Mouse (Mus musculus): ENCODE measurements around the gene Kynu. TPM values are rescaled to one million over a fixed set of nuclear protein-coding genes. Genes with fewer than 3 reads are reported as not detected.

Kynu gene
- 0.12 and 0.14 TPM in 2 replicates for polyA plus RNA-seq (2015; fragmentation: Nextera tagmentation; extraction: Ambion mirVana)

GRCm38 (mm10) chr2:43555062-43555888, at the start of gene Kynu:
TSS of gene Kynu (plus strand) at chr2:43555329.
- Histone ChIP-seq H3K9ac (no peak within 1 kb of the TSS), H3K27ac (no peak within 1 kb of the TSS), H3K9me3 (replicated peaks) (no peaks in the 10 kb centered on the region), H3K36me3 (ENCODE audit: poor library complexity, severe bottlenecking) (no peaks in the 10 kb centered on the region), H3K4me1 (no peaks in the 10 kb centered on the region), H3K4me3 (no peak within 1 kb of the TSS), H3K27me3 (no peaks in the 10 kb centered on the region), H3K4me2 (no peak within 1 kb of the TSS)
- 25% methylated on average over 9 of the region's 9 CpGs for WGBS
- ATAC-seq, result no peak

GRCm38 (mm10) chr2:43506182-43506581, 48.9 kb upstream of the Kynu start:
- 94% methylated on average over 3 of the region's 3 CpGs for WGBS
- no peak overlapping the region for H3K27ac ChIP-seq
- no peak overlapping the region for H3K9ac ChIP-seq
- no peak overlapping the region for H3K4me2 ChIP-seq
- no peak for ATAC-seq
- H3K4me3 ChIP-seq, result no peak overlapping the region
- no peaks in the 10 kb centered on the region for H3K27me3 ChIP-seq
- H3K9me3 ChIP-seq (replicated peaks), result no peaks in the 10 kb centered on the region
- no peaks in the 10 kb centered on the region for H3K36me3 ChIP-seq (ENCODE audit: poor library complexity, severe bottlenecking)
- H3K4me1 ChIP-seq, result no peaks in the 10 kb centered on the region

GRCm38 (mm10) chr2:43513852-43514251, 41.3 kb upstream of the Kynu start:
- ATAC-seq, result no peak
- no peak overlapping the region for H3K27ac ChIP-seq
- no peaks in the 10 kb centered on the region for H3K27me3 ChIP-seq
- peaks cover 5% of the 10 kb centered on the region for H3K9me3 ChIP-seq (replicated peaks)
- H3K9ac ChIP-seq, result no peak overlapping the region
- no peaks in the 10 kb centered on the region for H3K4me1 ChIP-seq
- H3K36me3 ChIP-seq (ENCODE audit: poor library complexity, severe bottlenecking), result no peaks in the 10 kb centered on the region
- WGBS, result 16% methylated on average over 7 of the region's 7 CpGs
- no peak overlapping the region for H3K4me3 ChIP-seq
- H3K4me2 ChIP-seq, result no peak overlapping the region

- Histone ChIP-seq H3K9me3 (replicated peaks) (no peaks in the 10 kb centered on the region), H3K27ac (no peak overlapping the region), H3K36me3 (ENCODE audit: poor library complexity, severe bottlenecking) (no peaks in the 10 kb centered on the region), H3K4me1 (no peaks in the 10 kb centered on the region), H3K9ac (no peak overlapping the region), H3K4me2 (no peak overlapping the region), H3K4me3 (no peak overlapping the region), H3K27me3 (no peaks in the 10 kb centered on the region)
- no peak for ATAC-seq
- 90% methylated on average over 2 of the region's 2 CpGs for WGBS
Measured at GRCm38 (mm10) chr2:43534417-43534816, 20.7 kb upstream of the Kynu start.

GRCm38 (mm10) chr2:43542615-43543014, 12.5 kb upstream of the Kynu start:
- no peak for ATAC-seq
- H3K4me3 ChIP-seq, result no peak overlapping the region
- 89% methylated on average over 3 of the region's 3 CpGs for WGBS
- no peak overlapping the region for H3K4me2 ChIP-seq
- no peaks in the 10 kb centered on the region for H3K9me3 ChIP-seq (replicated peaks)
- H3K27ac ChIP-seq, result no peak overlapping the region
- no peaks in the 10 kb centered on the region for H3K27me3 ChIP-seq
- H3K36me3 ChIP-seq (ENCODE audit: poor library complexity, severe bottlenecking), result no peaks in the 10 kb centered on the region
- H3K9ac ChIP-seq, result no peak overlapping the region
- H3K4me1 ChIP-seq, result no peaks in the 10 kb centered on the region

GRCm38 (mm10) chr2:43545665-43546064, 9.5 kb upstream of the Kynu start:
- H3K27me3 ChIP-seq, result no peaks in the 10 kb centered on the region
- no peaks in the 10 kb centered on the region for H3K4me1 ChIP-seq
- no peak for ATAC-seq
- H3K9me3 ChIP-seq (replicated peaks), result no peaks in the 10 kb centered on the region
- H3K4me3 ChIP-seq, result no peak overlapping the region
- H3K9ac ChIP-seq, result no peak overlapping the region
- no peaks in the 10 kb centered on the region for H3K36me3 ChIP-seq (ENCODE audit: poor library complexity, severe bottlenecking)
- no peak overlapping the region for H3K4me2 ChIP-seq
- WGBS, result 83% methylated on average over 3 of the region's 3 CpGs
- no peak overlapping the region for H3K27ac ChIP-seq

- H3K9ac ChIP-seq, result no peak overlapping the region
- H3K27ac ChIP-seq, result no peak overlapping the region
- H3K4me1 ChIP-seq, result no peaks in the 10 kb centered on the region
- no peak overlapping the region for H3K4me2 ChIP-seq
- WGBS, result 85% methylated on average over 1 of the region's 1 CpGs
- no peaks in the 10 kb centered on the region for H3K9me3 ChIP-seq (replicated peaks)
- H3K4me3 ChIP-seq, result no peak overlapping the region
- ATAC-seq, result no peak
- no peaks in the 10 kb centered on the region for H3K27me3 ChIP-seq
- no peaks in the 10 kb centered on the region for H3K36me3 ChIP-seq (ENCODE audit: poor library complexity, severe bottlenecking)
Measured at GRCm38 (mm10) chr2:43546448-43546847, 8.7 kb upstream of the Kynu start.

- no peaks in the 10 kb centered on the region for H3K36me3 ChIP-seq (ENCODE audit: poor library complexity, severe bottlenecking)
- H3K4me2 ChIP-seq, result no peak overlapping the region
- H3K4me3 ChIP-seq, result no peak overlapping the region
- no peaks in the 10 kb centered on the region for H3K9me3 ChIP-seq (replicated peaks)
- no peaks in the 10 kb centered on the region for H3K4me1 ChIP-seq
- no peak overlapping the region for H3K27ac ChIP-seq
- no peaks in the 10 kb centered on the region for H3K27me3 ChIP-seq
- no peak for ATAC-seq
- H3K9ac ChIP-seq, result no peak overlapping the region
- 62% methylated on average over 4 of the region's 4 CpGs for WGBS
Measured at GRCm38 (mm10) chr2:43554216-43554615, 913 bp upstream of the Kynu start.

- Histone ChIP-seq H3K4me2 (no peak overlapping the region), H3K27me3 (no peaks in the 10 kb centered on the region), H3K36me3 (ENCODE audit: poor library complexity, severe bottlenecking) (no peaks in the 10 kb centered on the region), H3K9ac (no peak overlapping the region), H3K4me3 (no peak overlapping the region), H3K9me3 (replicated peaks) (no peaks in the 10 kb centered on the region), H3K4me1 (no peaks in the 10 kb centered on the region), H3K27ac (no peak overlapping the region)
- ATAC-seq, result no peak
- WGBS, result 60% methylated on average over 4 of the region's 4 CpGs
Measured at GRCm38 (mm10) chr2:43555889-43556285, 758 bp downstream of the Kynu start.

GRCm38 (mm10) chr2:43556985-43557384, 1.9 kb downstream of the Kynu start:
- no peak overlapping the region for H3K9ac ChIP-seq
- no peak overlapping the region for H3K4me2 ChIP-seq
- 70% methylated on average over 3 of the region's 3 CpGs for WGBS
- no peaks in the 10 kb centered on the region for H3K27me3 ChIP-seq
- no peak overlapping the region for H3K4me3 ChIP-seq
- no peaks in the 10 kb centered on the region for H3K9me3 ChIP-seq (replicated peaks)
- no peak overlapping the region for H3K27ac ChIP-seq
- no peak for ATAC-seq
- no peaks in the 10 kb centered on the region for H3K4me1 ChIP-seq
- no peaks in the 10 kb centered on the region for H3K36me3 ChIP-seq (ENCODE audit: poor library complexity, severe bottlenecking)

- no peak overlapping the region for H3K27ac ChIP-seq
- 91% methylated on average over 3 of the region's 3 CpGs for WGBS
Measured at GRCm38 (mm10) chr2:43561209-43561608, 6.1 kb downstream of the Kynu start.

GRCm38 (mm10) chr2:43562779-43563178, 7.7 kb downstream of the Kynu start:
- Histone ChIP-seq H3K4me2 (no peak overlapping the region), H3K36me3 (ENCODE audit: poor library complexity, severe bottlenecking) (no peaks in the 10 kb centered on the region), H3K27ac (no peak overlapping the region), H3K4me1 (no peaks in the 10 kb centered on the region), H3K27me3 (no peaks in the 10 kb centered on the region), H3K4me3 (no peak overlapping the region), H3K9me3 (replicated peaks) (no peaks in the 10 kb centered on the region), H3K9ac (no peak overlapping the region)
- WGBS, result 92% methylated on average over 9 of the region's 9 CpGs
- no peak for ATAC-seq

More at GRCm38 (mm10) chr2:43561209-43561608, 6.1 kb downstream of the Kynu start:
- H3K9me3 ChIP-seq (replicated peaks), result no peaks in the 10 kb centered on the region
- no peaks in the 10 kb centered on the region for H3K36me3 ChIP-seq (ENCODE audit: poor library complexity, severe bottlenecking)
- no peak overlapping the region for H3K4me3 ChIP-seq
- H3K27me3 ChIP-seq, result no peaks in the 10 kb centered on the region
- H3K4me1 ChIP-seq, result no peaks in the 10 kb centered on the region
- no peak for ATAC-seq
- no peak overlapping the region for H3K4me2 ChIP-seq
- no peak overlapping the region for H3K9ac ChIP-seq

GRCm38 (mm10) chr2:43568406-43568805, 13.3 kb downstream of the Kynu start:
- Histone ChIP-seq H3K36me3 (ENCODE audit: poor library complexity, severe bottlenecking) (no peaks in the 10 kb centered on the region), H3K9ac (no peak overlapping the region), H3K4me1 (no peaks in the 10 kb centered on the region), H3K27ac (no peak overlapping the region), H3K4me3 (no peak overlapping the region), H3K27me3 (no peaks in the 10 kb centered on the region), H3K9me3 (replicated peaks) (no peaks in the 10 kb centered on the region), H3K4me2 (no peak overlapping the region)
- no peak for ATAC-seq
- 54% methylated on average over 1 of the region's 1 CpGs for WGBS

All from forebrain, embryonic 13.5 days (tissue).